Mouse (Mus musculus): ENCODE data around the gene Zfp719.

- TF ChIP-seq CTCF (IDR thresholded peaks at IDR 0.05; ENCODE audit: extremely low read depth, insufficient read depth, low read length) (no peak), POLR2A (IDR thresholded peaks at IDR 0.05; ENCODE audit: extremely low read depth, insufficient read depth, low read length) (no peak)
Measured at GRCm38 (mm10) chr7:43642587-43642986, 63.2 kb downstream of the Zfp719 start.
